9 mouse cellular contexts compared by ENCODE assay signal in the genomic region with DNA sequence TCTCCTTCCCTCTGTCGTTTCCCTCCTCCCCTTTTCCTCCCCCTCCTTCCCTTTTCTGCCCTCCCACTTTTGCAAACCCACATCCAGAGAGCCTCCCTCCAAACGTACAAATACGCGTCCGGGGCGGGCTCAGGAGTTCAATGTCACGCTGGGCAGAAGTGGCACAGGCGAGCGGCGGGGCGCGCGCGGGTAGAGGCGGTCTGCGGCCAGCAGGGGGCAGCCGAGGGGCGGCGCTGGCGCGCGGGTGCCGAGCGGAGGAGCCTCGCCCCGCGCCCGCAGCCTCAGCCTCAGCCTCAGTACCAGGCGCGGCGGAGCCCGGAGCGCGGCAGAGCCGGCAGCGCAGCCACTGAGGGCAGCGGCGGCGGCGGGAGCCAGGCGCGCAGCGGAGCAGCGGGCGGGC. TPM values are rescaled to one million over a fixed set of nuclear protein-coding genes. Genes with fewer than 3 reads are reported as not detected.
DNase-seq lines count a peak whose midpoint lies in the region; ATAC-seq lines count a peak whose summit lies in the region.
"Had no signal": no experiment of that assay in that cellular context is flagged by ENCODE, and none has a peak within 500 bp of the region (broad histone marks: within the 10 kb centered on the region; RNA-seq: fewer than 3 reads in every experiment).

Gene Hcn1, plus strand, starts transcription at position 140 of the 400 bp plus-strand sequence.

- H3K27ac ChIP-seq in hindbrain, embryonic 15.5 days (replicated peaks) = peak within 1 kb of the TSS; percentile 53

- peak within 1 kb of the TSS; percentile 76 for H3K4me3 ChIP-seq in hindbrain, embryonic 15.5 days

- peak; percentile 2 for DNase-seq in T-cell, adult 2 months (ENCODE audit: low spot score)
- DNase-seq in cerebellum, postnatal 14 days = peak; percentile 92 to 96
- DNase-seq in frontal cortex, postnatal 10 days (ENCODE audit: low spot score in 2 of 2) = peak; percentile 59 to 83
- DNase-seq in left cerebral cortex, adult 18-20 months (ENCODE audit: low spot score in 2 of 2) = peak; percentile 83 to 91
- DNase-seq in lung, postnatal 25 days (ENCODE audit: low spot score) = peak; percentile 8
- peak; percentile 83 for DNase-seq in retina, postnatal 7 days (ENCODE audit: low read depth, low spot score)
- DNase-seq in urinary bladder, postnatal 10 days (ENCODE audit: low spot score) = peak; percentile 28

- no peaks in the 10 kb centered on the region for H3K9me3 ChIP-seq in hindbrain, embryonic 15.5 days

- peaks cover 18% of the 10 kb centered on the region for H3K4me1 ChIP-seq in hindbrain, embryonic 15.5 days (replicated peaks)

- peak within 1 kb of the TSS; percentile 63 for H3K9ac ChIP-seq in hindbrain, embryonic 15.5 days

- no peaks in the 10 kb centered on the region for H3K27me3 ChIP-seq in hindbrain, embryonic 15.5 days

- H3K4me2 ChIP-seq in hindbrain, embryonic 15.5 days = peak within 1 kb of the TSS; percentile 71

- H3K36me3 ChIP-seq in hindbrain, embryonic 15.5 days = no peaks in the 10 kb centered on the region

- ATAC-seq in hindbrain, embryonic 15.5 days (ENCODE audit: low FRiP score, low read depth) = peak; percentile 98

- under 1% methylated on average over 35 of the region's 45 CpGs for WGBS in hindbrain, embryonic 15.5 days

RNA-seq across cellular contexts. Expression of gene Hcn1, which starts in this region (rescaled TPM):
- polyA plus RNA-seq in hindbrain, embryonic 15.5 days (2015; fragmentation: Nextera tagmentation; extraction: Ambion mirVana) = 1.3 and 1.4 TPM in 2 replicates
- total RNA-seq in left cerebral cortex, adult 18-20 months (2021) = 10 to 100 TPM; 35.2 to 36.5 TPM
- polyA plus RNA-seq: gonadal fat pad, adult 2 months had no signal

Comparison
In these comparisons a context has a peak if more than half of its experiments do, and no peak if none do; other contexts are left out.
1. Peak in every context shown above with its lines: DNase-seq, ATAC-seq, H3K4me3 ChIP-seq and H3K27ac ChIP-seq.
2. DNase-seq: peak in every context shown above with its lines; median percentile 94 in cerebellum, postnatal 14 days; 87 in left cerebral cortex, adult 18-20 months; 83 in retina, postnatal 7 days; 71 in frontal cortex, postnatal 10 days; 28 in urinary bladder, postnatal 10 days; 8 in lung, postnatal 25 days; 2 in T-cell, adult 2 months.